Mouse (Mus musculus): ENCODE data around the gene Msrb2. TPM values are rescaled to one million over a fixed set of nuclear protein-coding genes. Genes with fewer than 3 reads are reported as not detected.

Gene Msrb2
- total and polyA plus RNA-seq, 2 experiments from 2014 or later = 62.1 to 62.3 TPM

GRCm38 (mm10) chr2:19390411-19391143, 19.3 kb downstream of the Msrb2 start:
- 55% methylated on average over 7 of the region's 7 CpGs for WGBS
- no peak for ATAC-seq (ENCODE audit: insufficient read depth, low read depth)
- no peak for DNase-seq (ENCODE audit: low spot score)

GRCm38 (mm10) chr2:19391649-19392048, 20.4 kb downstream of the Msrb2 start:
- Histone ChIP-seq H3K27ac (ENCODE audit: low read depth) (no peak overlapping the region), H3K9ac (replicated peaks; ENCODE audit: low read depth, low read length) (no peak overlapping the region), H3K27me3 (ENCODE audit: control insufficient read depth, insufficient read depth, low read length) (no peaks in the 10 kb centered on the region), H3K36me3 (replicated peaks; ENCODE audit: control insufficient read depth, insufficient read depth, low read length) (peaks cover 23% of the 10 kb centered on the region; the same call in 1 of the 2 replicates), H3K4me2 (ENCODE audit: low read depth, low read length) (no peak overlapping the region), H3K9me3 (replicated peaks; ENCODE audit: control insufficient read depth, low read length) (no peaks in the 10 kb centered on the region), H3K4me1 (ENCODE audit: control insufficient read depth, insufficient read depth) (no peaks in the 10 kb centered on the region), H3K4me3 (ENCODE audit: low read depth, low read length) (no peak overlapping the region)
- ATAC-seq (ENCODE audit: insufficient read depth, low read depth) (no peak), DNase-seq (ENCODE audit: low spot score) (no peak)
- TF ChIP-seq CTCF (IDR thresholded peaks at IDR 0.05; ENCODE audit: low read depth) = no peak
- TF ChIP-seq EP300 (IDR thresholded peaks at IDR 0.05; ENCODE audit: low read depth) = no peak
- WGBS = 87% methylated on average over 3 of the region's 3 CpGs

More at GRCm38 (mm10) chr2:19390411-19391143, 19.3 kb downstream of the Msrb2 start:
- Histone ChIP-seq H3K4me3 (ENCODE audit: low read depth, low read length) (no peak overlapping the region), H3K36me3 (replicated peaks; ENCODE audit: control insufficient read depth, insufficient read depth, low read length) (peaks cover 22% of the 10 kb centered on the region; the same call in 1 of the 2 replicates), H3K4me2 (ENCODE audit: low read depth, low read length) (no peak overlapping the region), H3K9me3 (replicated peaks; ENCODE audit: control insufficient read depth, low read length) (no peaks in the 10 kb centered on the region), H3K27ac (ENCODE audit: low read depth) (no peak overlapping the region), H3K27me3 (ENCODE audit: control insufficient read depth, insufficient read depth, low read length) (no peaks in the 10 kb centered on the region), H3K9ac (replicated peaks; ENCODE audit: low read depth, low read length) (no peak overlapping the region), H3K4me1 (ENCODE audit: control insufficient read depth, insufficient read depth) (no peaks in the 10 kb centered on the region)
- TF ChIP-seq CTCF (IDR thresholded peaks at IDR 0.05; ENCODE audit: low read depth) = no peak
- no peak for TF ChIP-seq EP300 (IDR thresholded peaks at IDR 0.05; ENCODE audit: low read depth)

GRCm38 (mm10) chr2:19392793-19393192, 21.6 kb downstream of the Msrb2 start:
- H3K4me1 ChIP-seq (ENCODE audit: control insufficient read depth, insufficient read depth) = no peaks in the 10 kb centered on the region
- H3K27me3 ChIP-seq (ENCODE audit: control insufficient read depth, insufficient read depth, low read length) = no peaks in the 10 kb centered on the region
- DNase-seq (ENCODE audit: low spot score) (no peak), ATAC-seq (ENCODE audit: insufficient read depth, low read depth) (no peak)
- TF ChIP-seq CTCF (IDR thresholded peaks at IDR 0.05; ENCODE audit: low read depth) (no peak), EP300 (IDR thresholded peaks at IDR 0.05; ENCODE audit: low read depth) (no peak)
- H3K36me3 ChIP-seq (replicated peaks; ENCODE audit: control insufficient read depth, insufficient read depth, low read length) = peaks cover 23% of the 10 kb centered on the region; the same call in 1 of the 2 replicates
- no peak overlapping the region for H3K27ac ChIP-seq (ENCODE audit: low read depth)
- H3K9ac ChIP-seq (replicated peaks; ENCODE audit: low read depth, low read length) = no peak overlapping the region
- WGBS = 64% methylated on average over 2 of the region's 2 CpGs
- no peaks in the 10 kb centered on the region for H3K9me3 ChIP-seq (replicated peaks; ENCODE audit: control insufficient read depth, low read length)
- H3K4me2 ChIP-seq (ENCODE audit: low read depth, low read length) = no peak overlapping the region
- no peak overlapping the region for H3K4me3 ChIP-seq (ENCODE audit: low read depth, low read length)

GRCm38 (mm10) chr2:19405409-19405808, 34.2 kb downstream of the Msrb2 start:
- H3K27ac ChIP-seq (ENCODE audit: low read depth) = no peak overlapping the region
- no peaks in the 10 kb centered on the region for H3K4me1 ChIP-seq (ENCODE audit: control insufficient read depth, insufficient read depth)
- H3K36me3 ChIP-seq (replicated peaks; ENCODE audit: control insufficient read depth, insufficient read depth, low read length) = no peaks in the 10 kb centered on the region
- 44% methylated on average over 5 of the region's 5 CpGs for WGBS
- H3K4me3 ChIP-seq (ENCODE audit: low read depth, low read length) = no peak overlapping the region
- no peak overlapping the region for H3K9ac ChIP-seq (replicated peaks; ENCODE audit: low read depth, low read length)
- TF ChIP-seq EP300 (IDR thresholded peaks at IDR 0.05; ENCODE audit: low read depth) (no peak), CTCF (IDR thresholded peaks at IDR 0.05; ENCODE audit: low read depth) (no peak)
- no peak for DNase-seq (ENCODE audit: low spot score)
- no peaks in the 10 kb centered on the region for H3K27me3 ChIP-seq (ENCODE audit: control insufficient read depth, insufficient read depth, low read length)
- no peak for ATAC-seq (ENCODE audit: insufficient read depth, low read depth)
- H3K4me2 ChIP-seq (ENCODE audit: low read depth, low read length) = no peak overlapping the region
- no peaks in the 10 kb centered on the region for H3K9me3 ChIP-seq (replicated peaks; ENCODE audit: control insufficient read depth, low read length)

GRCm38 (mm10) chr2:19406531-19406930, 35.3 kb downstream of the Msrb2 start:
- Histone ChIP-seq H3K27ac (ENCODE audit: low read depth) (no peak overlapping the region), H3K9me3 (replicated peaks; ENCODE audit: control insufficient read depth, low read length) (no peaks in the 10 kb centered on the region), H3K4me3 (ENCODE audit: low read depth, low read length) (no peak overlapping the region), H3K36me3 (replicated peaks; ENCODE audit: control insufficient read depth, insufficient read depth, low read length) (no peaks in the 10 kb centered on the region), H3K4me1 (ENCODE audit: control insufficient read depth, insufficient read depth) (no peaks in the 10 kb centered on the region), H3K27me3 (ENCODE audit: control insufficient read depth, insufficient read depth, low read length) (no peaks in the 10 kb centered on the region), H3K4me2 (ENCODE audit: low read depth, low read length) (no peak overlapping the region), H3K9ac (replicated peaks; ENCODE audit: low read depth, low read length) (no peak overlapping the region)
- ATAC-seq (ENCODE audit: insufficient read depth, low read depth) (no peak), DNase-seq (ENCODE audit: low spot score) (no peak)
- no peak for TF ChIP-seq CTCF (IDR thresholded peaks at IDR 0.05; ENCODE audit: low read depth)
- no peak for TF ChIP-seq EP300 (IDR thresholded peaks at IDR 0.05; ENCODE audit: low read depth)
- 56% methylated on average over 3 of the region's 3 CpGs for WGBS
